14 mouse cellular contexts compared by ENCODE assay signal in genomic region chr11:100886188-100886740, GRCm38 (mm10). TPM values are rescaled to one million over a fixed set of nuclear protein-coding genes. Genes with fewer than 3 reads are reported as not detected.
DNase-seq lines count a peak whose midpoint lies in the region; ATAC-seq and TF ChIP-seq lines count a peak whose summit lies in the region.
"Had no signal": no experiment of that assay in that cellular context is flagged by ENCODE, and none has a peak within 500 bp of the region (broad histone marks: within the 10 kb centered on the region; RNA-seq: fewer than 3 reads in every experiment).

No protein-coding gene starts in this region.

- H3K27ac ChIP-seq in lung, embryonic 14.5 days (ENCODE audit: low read depth) = no peak overlapping the region
- peak overlapping the region; percentile 39; the same call in 1 of the 2 replicates for H3K27ac ChIP-seq in stomach, embryonic 14.5 days (ENCODE audit: low read length)
- H3K27ac ChIP-seq: hindbrain, embryonic 15.5 days; left cerebral cortex, adult 2 months; lung, embryonic 15.5 days had no signal

- WGBS in lung, embryonic 14.5 days = 28% methylated on average over 8 of the region's 8 CpGs
- 34% methylated on average over 8 of the region's 8 CpGs for WGBS in stomach, embryonic 14.5 days

- H3K4me3 ChIP-seq in lung, embryonic 14.5 days (ENCODE audit: low read depth, low read length) = no peak overlapping the region
- H3K4me3 ChIP-seq in stomach, embryonic 14.5 days (ENCODE audit: low read depth, low read length) = no peak overlapping the region
- H3K4me3 ChIP-seq: gastrocnemius, adult 2 months; hindbrain, embryonic 15.5 days; left cerebral cortex, adult 2 months; lung, embryonic 15.5 days had no signal

- H3K27me3 ChIP-seq in lung, embryonic 14.5 days (ENCODE audit: insufficient read depth, low read length) = no peaks in the 10 kb centered on the region
- H3K27me3 ChIP-seq in stomach, embryonic 14.5 days (ENCODE audit: control insufficient read depth, insufficient read depth, low read length) = no peaks in the 10 kb centered on the region
- H3K27me3 ChIP-seq: hindbrain, embryonic 15.5 days; lung, embryonic 15.5 days had no signal

- H3K36me3 ChIP-seq in lung, embryonic 14.5 days (ENCODE audit: insufficient read depth) = peaks cover 14% of the 10 kb centered on the region; the same call in 1 of the 2 replicates
- no peaks in the 10 kb centered on the region; the same call in 1 of the 2 replicates for H3K36me3 ChIP-seq in stomach, embryonic 14.5 days (ENCODE audit: control insufficient read depth, insufficient read depth, low read length)

- no peaks in the 10 kb centered on the region for H3K9me3 ChIP-seq in lung, embryonic 14.5 days (ENCODE audit: low read depth, low read length)
- no peaks in the 10 kb centered on the region for H3K9me3 ChIP-seq in stomach, embryonic 14.5 days (ENCODE audit: control insufficient read depth, low read depth, low read length)
- H3K9me3 ChIP-seq: hindbrain, embryonic 15.5 days; lung, embryonic 15.5 days had no signal

- no peaks in the 10 kb centered on the region; the same call in 1 of the 2 replicates for H3K4me1 ChIP-seq in lung, embryonic 14.5 days (ENCODE audit: insufficient read depth)
- no peaks in the 10 kb centered on the region for H3K4me1 ChIP-seq in stomach, embryonic 14.5 days (ENCODE audit: control insufficient read depth, insufficient read depth, low read length)
- H3K4me1 ChIP-seq: hindbrain, embryonic 15.5 days; lung, embryonic 15.5 days had no signal

- peak; percentile 35; the same call in 1 of the 2 replicates for ATAC-seq in lung, embryonic 14.5 days (ENCODE audit: insufficient read depth)
- peak; percentile 79 for ATAC-seq in stomach, embryonic 14.5 days (ENCODE audit: insufficient number of reproducible peaks, insufficient read depth, low FRiP score, low read depth)

- no peak overlapping the region for H3K9ac ChIP-seq in lung, embryonic 14.5 days
- no peak overlapping the region for H3K9ac ChIP-seq in stomach, embryonic 14.5 days (replicated peaks; ENCODE audit: low read depth, low read length)
- H3K9ac ChIP-seq: hindbrain, embryonic 15.5 days; lung, embryonic 15.5 days had no signal

- H3K4me2 ChIP-seq in lung, embryonic 14.5 days = no peak overlapping the region
- no peak overlapping the region for H3K4me2 ChIP-seq in stomach, embryonic 14.5 days (replicated peaks; ENCODE audit: low read depth, low read length)
- H3K4me2 ChIP-seq: hindbrain, embryonic 15.5 days; lung, embryonic 15.5 days had no signal

- no peak for TF ChIP-seq CTCF in lung, embryonic 14.5 days (IDR thresholded peaks at IDR 0.05; ENCODE audit: low read depth)

- peak; percentile 18 for DNase-seq in embryo, embryonic 10 days (ENCODE audit: low spot score)
- no peak for DNase-seq in embryo, embryonic 10.5 days (ENCODE audit: low spot score)
- DNase-seq in lung, embryonic 14.5 days = no peak
- DNase-seq in lung, postnatal 4 days = no peak
- DNase-seq in liver = peak; percentile 81
- DNase-seq in right cerebral cortex, postnatal 14 days = no peak
- no peak for DNase-seq in cerebellum, postnatal 25 days
- DNase-seq: cerebellum, adult 9-11 months; gastrocnemius, adult 2 months; kidney, postnatal 36 days had no signal

RNA-seq across cellular contexts. Expression of gene Stat5a, which starts 27.1 kb away (rescaled TPM):
- polyA plus RNA-seq in lung, embryonic 14.5 days (2014; fragmentation: Nextera tagmentation; extraction: Ambion mirVana) = 5.4 and 5.8 TPM in 2 replicates
- polyA plus RNA-seq in stomach, embryonic 14.5 days (2014; fragmentation: Nextera tagmentation; extraction: Ambion mirVana) = 7.3 and 8.3 TPM in 2 replicates

RNA-seq across cellular contexts. Expression of gene Stat5b, which starts 35.7 kb away (rescaled TPM):
- polyA plus RNA-seq in lung, embryonic 14.5 days (2014; fragmentation: Nextera tagmentation; extraction: Ambion mirVana) = 26.6 and 27.9 TPM in 2 replicates
- polyA plus RNA-seq in stomach, embryonic 14.5 days (2014; fragmentation: Nextera tagmentation; extraction: Ambion mirVana) = 24.6 and 26.8 TPM in 2 replicates

RNA-seq across cellular contexts. Expression of gene Stat3, which starts 53.1 kb away (rescaled TPM):
- polyA plus RNA-seq in lung, embryonic 14.5 days (2014; fragmentation: Nextera tagmentation; extraction: Ambion mirVana) = 33.8 and 36.5 TPM in 2 replicates
- polyA plus RNA-seq in stomach, embryonic 14.5 days (2014; fragmentation: Nextera tagmentation; extraction: Ambion mirVana) = 43.5 and 44.8 TPM in 2 replicates

Comparison
In these comparisons a context has a peak if more than half of its experiments do, and no peak if none do; other contexts are left out.
1. DNase-seq: peak in embryo, embryonic 10 days (single experiment) and liver (single experiment); none in embryo, embryonic 10.5 days (single experiment), lung, embryonic 14.5 days (single experiment), lung, postnatal 4 days (0 of 2), right cerebral cortex, postnatal 14 days (single experiment) and cerebellum, postnatal 25 days (0 of 2).